Mouse (Mus musculus): ENCODE measurements at regions not wholly inside any gene's neighbourhood (a gene's known extent, or its start where the extent isn't known, plus 50 kb on each side); places are given as distances from the start of the nearest gene placed in this dataset.

GRCm38 (mm10) chr7:40429416-40429815, 468.7 kb upstream of the Vstm2b start:
- DNase-seq, result no peak

GRCm38 (mm10) chr7:40433906-40434305, 464.2 kb upstream of the Vstm2b start:
- DNase-seq, result no peak

GRCm38 (mm10) chr7:40441128-40441527, 457.0 kb upstream of the Vstm2b start:
- DNase-seq, result no peak

- no peak for DNase-seq
Measured at GRCm38 (mm10) chr7:40441786-40442185, 456.3 kb upstream of the Vstm2b start.

- no peak for DNase-seq
Measured at GRCm38 (mm10) chr7:40466382-40466781, 431.7 kb upstream of the Vstm2b start.

GRCm38 (mm10) chr7:40487256-40487655, 410.9 kb upstream of the Vstm2b start:
- DNase-seq, result no peak

- no peak for DNase-seq
Measured at GRCm38 (mm10) chr7:40522703-40523267, 375.3 kb upstream of the Vstm2b start.

GRCm38 (mm10) chr7:40536601-40537000, 361.5 kb upstream of the Vstm2b start:
- peak; percentile 1 to 3 for DNase-seq

- DNase-seq, result no peak
Measured at GRCm38 (mm10) chr7:40537621-40538020, 360.5 kb upstream of the Vstm2b start.

- DNase-seq, result peak; percentile 4 to 6
Measured at GRCm38 (mm10) chr7:40539789-40540188, 358.3 kb upstream of the Vstm2b start.

- DNase-seq, result no peak
Measured at GRCm38 (mm10) chr7:40541283-40541682, 356.8 kb upstream of the Vstm2b start.

GRCm38 (mm10) chr7:40563447-40564118, 334.5 kb upstream of the Vstm2b start:
- DNase-seq, result no peak

- DNase-seq, result no peak
Measured at GRCm38 (mm10) chr7:40575971-40576370, 322.2 kb upstream of the Vstm2b start.

GRCm38 (mm10) chr7:40577365-40577764, 320.8 kb upstream of the Vstm2b start:
- DNase-seq, result no peak

- no peak for DNase-seq
Measured at GRCm38 (mm10) chr7:40620761-40621160, 277.4 kb upstream of the Vstm2b start.

- DNase-seq, result no peak
Measured at GRCm38 (mm10) chr7:40622811-40623210, 275.3 kb upstream of the Vstm2b start.

GRCm38 (mm10) chr7:40623286-40623685, 274.8 kb upstream of the Vstm2b start:
- DNase-seq, result no peak

- no peak for DNase-seq
Measured at GRCm38 (mm10) chr7:40636369-40636768, 261.8 kb upstream of the Vstm2b start.

- no peak for DNase-seq
Measured at GRCm38 (mm10) chr7:40654982-40655381, 243.1 kb upstream of the Vstm2b start.

- no peak for DNase-seq
Measured at GRCm38 (mm10) chr7:40655391-40655790, 242.7 kb upstream of the Vstm2b start.

- DNase-seq, result no peak
Measured at GRCm38 (mm10) chr7:40659662-40660061, 238.5 kb upstream of the Vstm2b start.

- no peak for DNase-seq
Measured at GRCm38 (mm10) chr7:40663781-40664180, 234.3 kb upstream of the Vstm2b start.

GRCm38 (mm10) chr7:40666625-40667024, 231.5 kb upstream of the Vstm2b start:
- no peak for DNase-seq

GRCm38 (mm10) chr7:40670401-40670800, 227.7 kb upstream of the Vstm2b start:
- DNase-seq, result no peak

GRCm38 (mm10) chr7:40671068-40671467, 227.1 kb upstream of the Vstm2b start:
- DNase-seq, result no peak

Measured in cerebellum, postnatal 36 days (tissue).